ENCODE assay signal across 10 mouse cellular contexts in genomic region chr14:34219295-34219694, GRCm38 (mm10). TPM values are rescaled to one million over a fixed set of nuclear protein-coding genes. Genes with fewer than 3 reads are reported as not detected.
DNase-seq lines count a peak whose midpoint lies in the region; ATAC-seq and TF ChIP-seq lines count a peak whose summit lies in the region.
"Had no signal": no experiment of that assay in that cellular context is flagged by ENCODE, and none has a peak within 500 bp of the region (broad histone marks: within the 10 kb centered on the region; RNA-seq: fewer than 3 reads in every experiment).

Gene Syt15 (plus strand): TSS chr14:34219595.

- H3K27ac ChIP-seq in heart, embryonic 15.5 days: no peak within 1 kb of the TSS
- H3K27ac ChIP-seq in embryonic facial prominence, embryonic 10.5 days (replicated peaks): peak within 1 kb of the TSS; percentile 24; the same call in 1 of the 2 replicates
- no peak within 1 kb of the TSS for H3K27ac ChIP-seq in hindbrain, embryonic 15.5 days (replicated peaks)
- H3K27ac ChIP-seq in midbrain, embryonic 11.5 days (ENCODE audit: low read depth, low read length): no peak within 1 kb of the TSS
- no peak within 1 kb of the TSS for H3K27ac ChIP-seq in thymus, adult 2 months (ENCODE audit: control insufficient read depth, insufficient read depth, low read length)

- H3K9me3 ChIP-seq in heart, embryonic 15.5 days (replicated peaks): no peaks in the 10 kb centered on the region
- no peaks in the 10 kb centered on the region for H3K9me3 ChIP-seq in embryonic facial prominence, embryonic 10.5 days
- H3K9me3 ChIP-seq in hindbrain, embryonic 15.5 days: no peaks in the 10 kb centered on the region
- H3K9me3 ChIP-seq in midbrain, embryonic 11.5 days (ENCODE audit: control insufficient read depth, low read length): no peaks in the 10 kb centered on the region

- H3K27me3 ChIP-seq in heart, embryonic 15.5 days: peaks cover 39% of the 10 kb centered on the region
- peaks cover 57% of the 10 kb centered on the region for H3K27me3 ChIP-seq in embryonic facial prominence, embryonic 10.5 days (replicated peaks; ENCODE audit: low read depth, poor library complexity, severe bottlenecking)
- peaks cover 23% of the 10 kb centered on the region for H3K27me3 ChIP-seq in hindbrain, embryonic 15.5 days
- peaks cover 10% of the 10 kb centered on the region for H3K27me3 ChIP-seq in midbrain, embryonic 11.5 days (ENCODE audit: control insufficient read depth, insufficient read depth, low read length)
- H3K27me3 ChIP-seq in thymus, adult 2 months (ENCODE audit: control insufficient read depth, insufficient read depth, low read length): no peaks in the 10 kb centered on the region; the same call in 1 of the 2 replicates

- DNase-seq in heart, postnatal 14 days: no peak
- DNase-seq in embryonic facial prominence, embryonic 10.5 days (ENCODE audit: low spot score): no peak
- DNase-seq in midbrain, embryonic 11.5 days (ENCODE audit: low spot score, missing footprints): no peak
- DNase-seq in thymus, adult 2 months: no peak
- DNase-seq in adrenal gland, postnatal 14 days: no peak
- no peak for DNase-seq in Muller cell, postnatal 12 days (ENCODE audit: inconsistent ontology term)
- DNase-seq: kidney, adult 2 months had no signal

- no peak for TF ChIP-seq CTCF in thymus, adult 2 months (IDR thresholded peaks at IDR 0.05; ENCODE audit: borderline replicate concordance, control insufficient read depth, extremely low read depth, insufficient read depth, low read length, poor library complexity)

- 61% methylated on average over 6 of the region's 6 CpGs for WGBS in heart, embryonic 15.5 days
- WGBS in embryonic facial prominence, embryonic 10.5 days: 73% methylated on average over 6 of the region's 6 CpGs
- 80% methylated on average over 6 of the region's 6 CpGs for WGBS in hindbrain, embryonic 15.5 days
- WGBS in midbrain, embryonic 11.5 days: 73% methylated on average over 6 of the region's 6 CpGs
- WGBS in thymus, adult 2 months: 76% methylated on average over 6 of the region's 6 CpGs

- H3K4me3 ChIP-seq in heart, embryonic 15.5 days: peak within 1 kb of the TSS; percentile 41
- H3K4me3 ChIP-seq in embryonic facial prominence, embryonic 10.5 days: peak within 1 kb of the TSS; percentile 53
- peak within 1 kb of the TSS; percentile 24 for H3K4me3 ChIP-seq in hindbrain, embryonic 15.5 days
- H3K4me3 ChIP-seq in midbrain, embryonic 11.5 days (ENCODE audit: low read depth, low read length): peak within 1 kb of the TSS; percentile 22
- no peak within 1 kb of the TSS for H3K4me3 ChIP-seq in thymus, adult 2 months (ENCODE audit: control insufficient read depth, insufficient read depth, low read length)

- H3K36me3 ChIP-seq in heart, embryonic 15.5 days: no peaks in the 10 kb centered on the region
- H3K36me3 ChIP-seq in embryonic facial prominence, embryonic 10.5 days (replicated peaks): no peaks in the 10 kb centered on the region
- no peaks in the 10 kb centered on the region for H3K36me3 ChIP-seq in hindbrain, embryonic 15.5 days
- H3K36me3 ChIP-seq in midbrain, embryonic 11.5 days (ENCODE audit: control insufficient read depth, insufficient read depth, low read length): no peaks in the 10 kb centered on the region
- H3K36me3 ChIP-seq in thymus, adult 2 months (ENCODE audit: control insufficient read depth, insufficient read depth, low read length): no peaks in the 10 kb centered on the region

- H3K4me1 ChIP-seq in heart, embryonic 15.5 days (replicated peaks): peaks cover 10% of the 10 kb centered on the region
- H3K4me1 ChIP-seq in embryonic facial prominence, embryonic 10.5 days: peaks cover 8% of the 10 kb centered on the region
- H3K4me1 ChIP-seq in hindbrain, embryonic 15.5 days (replicated peaks): peaks cover 4% of the 10 kb centered on the region
- H3K4me1 ChIP-seq in midbrain, embryonic 11.5 days (ENCODE audit: control insufficient read depth, insufficient read depth, low read length): no peaks in the 10 kb centered on the region
- H3K4me1 ChIP-seq in thymus, adult 2 months (replicated peaks; ENCODE audit: control insufficient read depth, insufficient read depth, low read length): no peaks in the 10 kb centered on the region

- H3K9ac ChIP-seq in heart, embryonic 15.5 days: peak within 1 kb of the TSS; percentile 25; the same call in 1 of the 2 replicates
- no peak within 1 kb of the TSS for H3K9ac ChIP-seq in hindbrain, embryonic 15.5 days
- no peak within 1 kb of the TSS for H3K9ac ChIP-seq in midbrain, embryonic 11.5 days (ENCODE audit: low read length)

- ATAC-seq in heart, embryonic 15.5 days (replicated peaks; ENCODE audit: insufficient number of reproducible peaks, insufficient read depth, low FRiP score, low read depth): no peak
- ATAC-seq in hindbrain, embryonic 15.5 days (ENCODE audit: low FRiP score, low read depth): no peak
- no peak for ATAC-seq in midbrain, embryonic 11.5 days (ENCODE audit: low FRiP score)

- intact Hi-C loops in heart, postnatal 14 days (cut with DNase I): no loop called here

- no peak for TF ChIP-seq POLR2A in thymus, adult 2 months (IDR thresholded peaks at IDR 0.05; ENCODE audit: control insufficient read depth, extremely low read depth, insufficient read depth, low read length, poor library complexity)

- peak within 1 kb of the TSS; percentile 65 for H3K4me2 ChIP-seq in heart, embryonic 15.5 days
- H3K4me2 ChIP-seq in hindbrain, embryonic 15.5 days: peak within 1 kb of the TSS; percentile 52
- H3K4me2 ChIP-seq in midbrain, embryonic 11.5 days: peak within 1 kb of the TSS; percentile 40

RNA-seq across cellular contexts. Expression of gene Syt15, which starts in this region (rescaled TPM):
- 0.35 and 0.77 TPM in 2 replicates for polyA plus RNA-seq in heart, embryonic 15.5 days (2015; fragmentation: Nextera tagmentation; extraction: Ambion mirVana)
- 1 to 10 TPM in 1 of 2 experiments, under 1 TPM in 1; 0.63 to 1.2 TPM for total RNA-seq in heart, postnatal 14 days (2021)
- 0.04 and 0.08 TPM in 2 replicates for polyA plus RNA-seq in embryonic facial prominence, embryonic 10.5 days (2016; fragmentation: Nextera tagmentation; extraction: Ambion mirVana)
- polyA plus RNA-seq in hindbrain, embryonic 15.5 days (2015; fragmentation: Nextera tagmentation; extraction: Ambion mirVana): 0.83 and 1.0 TPM in 2 replicates
- 0.10 and 0.11 TPM in 2 replicates for polyA plus RNA-seq in midbrain, embryonic 11.5 days (2014; fragmentation: Nextera tagmentation; extraction: Ambion mirVana)
- 1.3 and 1.5 TPM in 2 replicates for polyA plus RNA-seq in thymus, adult 2 months (2012; rRNA removed)
- total RNA-seq in adrenal gland, postnatal 14 days (2021): 0.44 and 1.5 TPM in 2 replicates
- total RNA-seq: monocyte, adult 5-6 weeks had no signal
